Mouse (Mus musculus): Measurements from ENCODE around the gene Tgtp2.
A peak's percentile ranks its signal among the peaks of the same experiment; 100 is the strongest.
"Not testable (repeated sequence)": the region's sequence is repeated elsewhere in the genome, so short reads cannot be mapped to it uniquely, and the experiment has no call there.

Tgtp2 gene

GRCm38 (mm10) chr11:49084875-49085274 is 20.9 kb upstream of the Tgtp2 start:
- peak; percentile 71 for DNase-seq (ENCODE audit: low spot score)

- no peak for DNase-seq (ENCODE audit: low spot score)
Observed at GRCm38 (mm10) chr11:49084385-49084784, 20.4 kb upstream of the Tgtp2 start.

- DNase-seq (ENCODE audit: low spot score): no peak
Observed at GRCm38 (mm10) chr11:49083808-49084207, 19.8 kb upstream of the Tgtp2 start.

DNA sequence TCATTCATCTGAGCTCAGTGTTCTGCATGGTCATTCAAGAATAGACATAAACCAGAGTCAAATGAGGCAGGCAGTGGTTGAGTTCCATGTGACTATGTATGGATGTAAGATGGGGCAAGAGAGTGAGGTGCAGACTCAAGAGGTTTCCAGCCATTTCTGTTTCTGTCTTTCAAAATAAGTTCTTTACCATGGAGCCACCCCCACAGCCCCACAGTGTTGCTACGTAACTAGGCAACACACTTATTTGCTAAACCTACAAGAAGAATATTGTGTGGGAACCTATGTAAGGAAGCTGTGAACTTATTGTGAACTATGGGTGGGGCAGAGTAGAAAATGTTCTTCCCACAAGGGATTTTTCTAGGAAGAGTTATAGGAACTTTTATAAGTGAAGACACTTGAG is 19.1 kb upstream of the Tgtp2 start:
- peak; percentile 68 for DNase-seq (ENCODE audit: low spot score)

- DNase-seq (ENCODE audit: low spot score): no peak
Observed at GRCm38 (mm10) chr11:49081886-49082285, 17.9 kb upstream of the Tgtp2 start.

DNA sequence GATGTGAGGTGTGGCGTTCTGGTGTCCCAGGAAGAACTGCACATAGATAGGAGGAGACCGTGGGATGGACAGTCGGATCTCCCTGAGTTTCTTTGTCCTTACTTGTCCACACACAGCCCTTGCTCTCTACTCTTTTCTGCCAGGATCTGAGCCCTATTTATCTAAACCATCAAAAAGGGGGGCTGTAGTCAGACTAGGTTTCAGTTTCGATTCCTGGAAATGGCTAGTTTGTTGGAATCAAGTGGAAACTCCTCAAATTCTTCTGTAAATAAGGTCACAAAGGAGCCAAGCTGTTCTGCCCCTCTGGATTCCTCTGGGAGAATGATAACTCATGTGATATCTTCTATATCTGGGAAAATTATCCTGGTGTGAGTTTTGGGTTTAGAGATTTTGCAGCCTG is 17.4 kb upstream of the Tgtp2 start:
- no peak for DNase-seq (ENCODE audit: low spot score)

- DNase-seq (ENCODE audit: low spot score): no peak
Observed at GRCm38 (mm10) chr11:49080636-49081035, 16.6 kb upstream of the Tgtp2 start.

- no peak for DNase-seq (ENCODE audit: low spot score)
Observed at GRCm38 (mm10) chr11:49078719-49079118, 14.7 kb upstream of the Tgtp2 start.

- DNase-seq (ENCODE audit: low spot score): no peak
Observed at GRCm38 (mm10) chr11:49077012-49077411, 13.0 kb upstream of the Tgtp2 start.

DNA sequence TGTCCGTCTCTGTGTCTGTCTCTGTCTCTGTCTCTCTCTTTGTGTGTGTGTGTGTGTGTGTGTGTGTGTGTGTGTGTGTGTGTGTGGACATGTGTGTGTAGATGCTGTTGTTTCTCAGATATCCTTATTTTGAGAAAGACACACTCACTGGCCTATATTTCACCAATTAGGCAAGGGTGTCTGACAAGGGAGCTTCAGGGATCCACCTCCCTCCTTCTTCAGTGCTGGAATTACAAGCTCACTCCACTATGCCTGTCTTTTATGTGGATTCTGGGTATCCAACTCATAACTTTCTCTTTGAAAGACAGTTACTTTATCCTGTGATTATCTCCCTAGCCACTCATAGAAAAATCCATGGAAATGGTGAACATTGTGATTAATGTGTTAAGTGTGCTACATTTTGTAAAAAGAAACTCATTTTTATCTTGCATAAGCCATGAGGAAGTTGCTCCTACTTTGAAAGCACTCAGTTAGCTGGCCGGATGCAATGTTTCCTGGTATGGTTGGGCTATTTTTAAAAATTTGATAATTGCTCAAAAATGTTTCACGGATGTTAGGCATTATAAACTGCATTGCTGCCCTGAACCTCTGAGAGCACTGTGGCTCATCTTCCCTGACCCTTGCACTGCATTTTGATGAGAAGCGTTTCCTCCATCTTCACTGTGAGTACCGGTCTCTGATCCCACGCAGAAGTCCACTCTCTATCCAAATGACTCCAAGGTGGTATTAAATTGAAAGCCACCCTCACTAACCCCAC is 12.2 kb upstream of the Tgtp2 start, which contains the start of gene Ifi47:
Gene Ifi47 (plus strand): TSS at position 587 of the 757 bp plus-strand sequence.
- not testable (repeated sequence) for DNase-seq (ENCODE audit: low spot score)

GRCm38 (mm10) chr11:49068358-49068757 is 4.4 kb upstream of the Tgtp2 start:
- DNase-seq (ENCODE audit: low spot score): no peak

- peak; percentile 47 for DNase-seq (ENCODE audit: low spot score)
Observed at GRCm38 (mm10) chr11:49061865-49062264, 2.1 kb downstream of the Tgtp2 start.

DNA sequence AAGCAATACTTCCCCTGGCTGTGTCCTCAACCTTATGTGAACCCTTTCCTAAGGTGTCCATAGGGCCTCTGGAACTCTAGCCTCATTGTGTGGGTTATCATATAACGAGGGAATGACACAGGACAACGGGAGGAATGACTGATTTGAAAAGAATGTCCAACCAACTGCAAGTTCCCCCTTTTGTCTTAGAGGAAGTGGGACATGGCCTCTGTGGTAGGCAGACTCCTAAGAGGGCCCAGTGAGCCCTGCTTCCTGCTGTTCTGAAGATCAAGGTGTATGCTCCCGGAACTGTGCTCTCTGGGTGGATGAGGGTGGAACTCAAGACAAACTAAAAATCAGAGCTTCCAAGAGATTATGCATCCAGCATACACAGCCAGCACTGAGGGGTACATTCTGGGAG is 3.9 kb downstream of the Tgtp2 start:
- DNase-seq (ENCODE audit: low spot score): not testable (repeated sequence)

GRCm38 (mm10) chr11:49051894-49052293 is 12.1 kb downstream of the Tgtp2 start:
- DNase-seq (ENCODE audit: low spot score): not testable (repeated sequence)

- not testable (repeated sequence) for DNase-seq (ENCODE audit: low spot score)
Observed at GRCm38 (mm10) chr11:49051093-49051891, 12.7 kb downstream of the Tgtp2 start, which contains the start of gene 9930111J21Rik2. Gene 9930111J21Rik2 (minus strand): TSS chr11:49051242.

DNA sequence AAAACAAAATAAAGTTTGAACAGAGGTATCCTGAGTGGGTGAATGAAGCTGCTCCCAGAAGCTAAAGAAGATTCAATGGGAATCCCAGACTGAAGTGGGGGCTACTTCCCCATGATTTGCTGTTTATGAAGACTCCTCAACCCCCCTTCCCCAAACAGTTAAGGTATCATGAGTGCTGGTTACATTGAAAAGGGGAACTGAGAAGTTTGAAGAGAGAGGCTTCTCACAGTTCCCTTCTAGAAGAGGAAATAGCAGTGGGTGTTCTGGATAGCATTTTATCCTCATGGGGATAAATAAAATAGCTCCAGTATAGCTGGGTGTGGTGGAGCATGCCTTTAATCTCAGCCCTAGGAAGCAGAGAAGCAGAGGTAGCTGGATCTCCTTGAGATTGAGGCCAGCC is 13.9 kb downstream of the Tgtp2 start:
- not testable (repeated sequence) for DNase-seq (ENCODE audit: low spot score)

GRCm38 (mm10) chr11:49012074-49012473 is 51.9 kb downstream of the Tgtp2 start:
- DNase-seq (ENCODE audit: low spot score): not testable (repeated sequence)
